24 mouse cellular contexts compared by ENCODE assay signal in genomic region chr2:164684807-164685206, GRCm38 (mm10). TPM values are rescaled to one million over a fixed set of nuclear protein-coding genes. Genes with fewer than 3 reads are reported as not detected.
"Had no signal": no experiment of that assay in that cellular context is flagged by ENCODE, and none has a peak within 500 bp of the region (broad histone marks: within the 10 kb centered on the region; RNA-seq: fewer than 3 reads in every experiment).

Gene Wfdc13 (plus strand): TSS chr2:164685107.

- ATAC-seq: hindbrain, embryonic 16.5 days; inflammation-experienced regulatory T-cells, adult 6 months; intestine, embryonic 15.5 days; intestine, postnatal 0 days had no signal

- H3K4me1 ChIP-seq: heart, embryonic 12.5 days; hindbrain, embryonic 12.5 days; limb, embryonic 12.5 days had no signal

- H3K9me3 ChIP-seq: heart, embryonic 12.5 days; hindbrain, embryonic 10.5 days; hindbrain, embryonic 12.5 days; intestine, embryonic 15.5 days; limb, embryonic 10.5 days; limb, embryonic 12.5 days had no signal

- H3K4me3 ChIP-seq: heart, adult 2 months; heart, embryonic 12.5 days; hindbrain, embryonic 10.5 days; hindbrain, embryonic 12.5 days; intestine, embryonic 15.5 days; layer of hippocampus, adult 2 months; left cerebral cortex, adult 2 months; limb, embryonic 10.5 days; limb, embryonic 12.5 days had no signal

- H3K9ac ChIP-seq: heart, embryonic 12.5 days; hindbrain, embryonic 12.5 days; hindbrain, embryonic 14.5 days; intestine, embryonic 15.5 days; limb, embryonic 12.5 days had no signal

- DNase-seq: gastrocnemius, postnatal 14 days; gastrocnemius, postnatal 36 days; heart, adult 2 months; heart, postnatal 10 days; heart, postnatal 4 days; kidney, adult 18-20 months; kidney, adult 8-10 months; kidney, postnatal 10 days; kidney, postnatal 25 days; kidney, postnatal 4 days; liver had no signal

- H3K36me3 ChIP-seq: heart, embryonic 12.5 days; hindbrain, embryonic 10.5 days; hindbrain, embryonic 12.5 days; intestine, embryonic 15.5 days; limb, embryonic 10.5 days; limb, embryonic 12.5 days had no signal

- H3K27ac ChIP-seq: heart, adult 2 months; hindbrain, embryonic 10.5 days; hindbrain, embryonic 12.5 days; hindbrain, embryonic 14.5 days; intestine, embryonic 15.5 days; layer of hippocampus, adult 2 months; left cerebral cortex, adult 2 months; limb, embryonic 10.5 days; limb, embryonic 12.5 days had no signal

- H3K27me3 ChIP-seq: heart, embryonic 12.5 days; hindbrain, embryonic 12.5 days; intestine, embryonic 15.5 days had no signal

- H3K4me2 ChIP-seq: heart, embryonic 12.5 days; hindbrain, embryonic 12.5 days; hindbrain, embryonic 14.5 days; intestine, embryonic 15.5 days; limb, embryonic 12.5 days; liver, embryonic 11.5 days had no signal

RNA-seq across cellular contexts. Expression of gene Wfdc13, which starts in this region (rescaled TPM):
- polyA plus RNA-seq: heart, embryonic 12.5 days; hindbrain, embryonic 10.5 days; hindbrain, embryonic 12.5 days; hindbrain, embryonic 14.5 days; hindbrain, embryonic 16.5 days; inflammation-experienced regulatory T-cells, adult 6 months; limb, embryonic 10.5 days; limb, embryonic 12.5 days; liver, embryonic 11.5 days had no signal
